Mouse (Mus musculus) forebrain, embryonic 12.5 days (tissue): ENCODE data around the gene Map4k2. TPM values are rescaled to one million over a fixed set of nuclear protein-coding genes. Genes with fewer than 3 reads are reported as not detected.

Source experiments
- ATAC-seq: fragments of 200-750 bp; cut with Nextera tagmentation; 2 replicates; pipeline ENCODE4 v1.8.0; 2017; ENCODE audit warnings: moderate TSS enrichment; ENCODE audit not compliant: low FRiP score
- H3K27ac ChIP-seq: fragments of 300-500 bp; sonication (generic); 2 replicates; pipeline ENCODE4 v1.5.1; 2016; ENCODE audit warnings: mild to moderate bottlenecking
- H3K27me3 ChIP-seq: fragments of 300-500 bp; sonication (generic); 2 replicates; pipeline ENCODE4 v1.6.1; 2016; ENCODE audit warnings: mild to moderate bottlenecking
- H3K36me3 ChIP-seq: fragments of 300-500 bp; sonication (generic); replicated peaks from 2 replicates; pipeline ENCODE4 v1.6.1; 2016; ENCODE audit warnings: mild to moderate bottlenecking
- H3K4me1 ChIP-seq: fragments of 300-500 bp; sonication (generic); 2 replicates; pipeline ENCODE4 v1.6.1; 2016
- H3K4me2 ChIP-seq: fragments of 300-500 bp; sonication (generic); 2 replicates; pipeline ENCODE4 v1.6.1; 2016; ENCODE audit warnings: mild to moderate bottlenecking, moderate library complexity
- H3K4me3 ChIP-seq: fragments of 300-500 bp; sonication (generic); replicated peaks from 2 replicates; pipeline ENCODE4 v1.5.1; 2016; ENCODE audit warnings: mild to moderate bottlenecking
- H3K9ac ChIP-seq: fragments of 300-500 bp; sonication (generic); 2 replicates; pipeline ENCODE4 v1.6.1; 2016; ENCODE audit warnings: mild to moderate bottlenecking
- H3K9me3 ChIP-seq: fragments of 300-500 bp; sonication (generic); 2 replicates; pipeline ENCODE4 v1.6.1; 2016
- WGBS: fragments of 180-500 bp; shearing (Covaris S2); methylation state at CpG from one replicate; pipeline ENCODE4 v1.1.7; 2016; 5-methylcytosine and 5-hydroxymethylcytosine counted together
- polyA plus RNA-seq: library from polyadenylated mRNA; unstranded; fragments of >200 nt; fragmentation: Nextera tagmentation; extraction: Ambion mirVana; gene quantifications from 2 replicates; pipeline ENCODE4 v1.2.1, GENCODE M21; 2016

Gene Map4k2
- polyA plus RNA-seq, 1 experiment from 2014 or later, result 14.4 TPM

- Histone ChIP-seq H3K27me3 (no peaks in the 10 kb centered on the region), H3K36me3 (peaks cover 3% of the 10 kb centered on the region; the same call in 1 of the 2 replicates), H3K4me2 (no peak overlapping the region), H3K27ac (no peak overlapping the region), H3K4me1 (no peaks in the 10 kb centered on the region), H3K9ac (no peak overlapping the region), H3K9me3 (no peaks in the 10 kb centered on the region), H3K4me3 (no peak overlapping the region)
- ATAC-seq, result no peak
- 90% methylated on average over 33 of the region's 33 CpGs for WGBS
These were observed 18.9 kb upstream of the Map4k2 start for GRCm38 (mm10) chr19:6321786-6322621.

- H3K4me3 ChIP-seq, result no peak overlapping the region
- H3K9me3 ChIP-seq, result no peaks in the 10 kb centered on the region
- no peaks in the 10 kb centered on the region; the same call in 1 of the 2 replicates for H3K36me3 ChIP-seq
- no peaks in the 10 kb centered on the region for H3K4me1 ChIP-seq
- no peak for ATAC-seq
- H3K9ac ChIP-seq, result no peak overlapping the region
- no peak overlapping the region for H3K4me2 ChIP-seq
- no peak overlapping the region for H3K27ac ChIP-seq
- H3K27me3 ChIP-seq, result no peaks in the 10 kb centered on the region
- WGBS, result 83% methylated on average over 9 of the region's 9 CpGs
These were observed 16.2 kb upstream of the Map4k2 start for GRCm38 (mm10) chr19:6324751-6325150.

- H3K27ac ChIP-seq, result no peak overlapping the region
These were observed 9.8 kb upstream of the Map4k2 start for GRCm38 (mm10) chr19:6331178-6331577.

GRCm38 (mm10) chr19:6331719-6332516 lies 9.0 kb upstream of the Map4k2 start:
- H3K4me2 ChIP-seq, result peak overlapping the region; percentile 37
- 25% methylated on average over 13 of the region's 13 CpGs for WGBS
- peak overlapping the region; percentile 12; the same call in 1 of the 2 replicates for H3K4me3 ChIP-seq
- no peak overlapping the region for H3K9ac ChIP-seq
- no peak overlapping the region for H3K27ac ChIP-seq
- peaks cover 25% of the 10 kb centered on the region for H3K4me1 ChIP-seq
- no peaks in the 10 kb centered on the region for H3K27me3 ChIP-seq
- no peaks in the 10 kb centered on the region for H3K9me3 ChIP-seq
- H3K36me3 ChIP-seq, result peaks cover 4% of the 10 kb centered on the region; the same call in 1 of the 2 replicates
- ATAC-seq, result no peak

More at GRCm38 (mm10) chr19:6331178-6331577, 9.8 kb upstream of the Map4k2 start:
- H3K4me2 ChIP-seq, result no peak overlapping the region
- 66% methylated on average over 5 of the region's 5 CpGs for WGBS
- H3K27me3 ChIP-seq, result no peaks in the 10 kb centered on the region
- no peaks in the 10 kb centered on the region for H3K9me3 ChIP-seq
- ATAC-seq, result no peak
- no peak overlapping the region for H3K9ac ChIP-seq
- H3K4me3 ChIP-seq, result no peak overlapping the region
- H3K36me3 ChIP-seq, result no peaks in the 10 kb centered on the region
- H3K4me1 ChIP-seq, result peaks cover 18% of the 10 kb centered on the region

- Histone ChIP-seq H3K9ac (no peak overlapping the region; the same call in 1 of the 2 replicates), H3K4me1 (peaks cover 30% of the 10 kb centered on the region), H3K36me3 (peaks cover 25% of the 10 kb centered on the region), H3K27me3 (no peaks in the 10 kb centered on the region), H3K4me3 (peak overlapping the region; percentile 91), H3K27ac (peak overlapping the region; percentile 71), H3K4me2 (peak overlapping the region; percentile 95), H3K9me3 (no peaks in the 10 kb centered on the region)
- 63% methylated on average over 9 of the region's 9 CpGs for WGBS
- ATAC-seq, result peak; percentile 1; the same call in 1 of the 2 replicates
These were observed 7.0 kb upstream of the Map4k2 start for GRCm38 (mm10) chr19:6333761-6334595.

GRCm38 (mm10) chr19:6334673-6335457 lies 6.1 kb upstream of the Map4k2 start, which contains the start of gene Men1:
Gene Men1 (plus strand): TSS chr19:6334979.
- Histone ChIP-seq H3K4me3 (peak within 1 kb of the TSS; percentile 91), H3K27ac (peak within 1 kb of the TSS; percentile 75), H3K27me3 (no peaks in the 10 kb centered on the region), H3K9me3 (no peaks in the 10 kb centered on the region), H3K36me3 (peaks cover 34% of the 10 kb centered on the region), H3K9ac (peak within 1 kb of the TSS; percentile 87), H3K4me2 (peak within 1 kb of the TSS; percentile 95), H3K4me1 (peaks cover 33% of the 10 kb centered on the region)
- peak; percentile 90 for ATAC-seq
- under 1% methylated on average over 41 of the region's 43 CpGs for WGBS

- ATAC-seq, result peak; percentile 48
These were observed 5.5 kb upstream of the Map4k2 start for GRCm38 (mm10) chr19:6335458-6335827.

GRCm38 (mm10) chr19:6336920-6337319 lies 4.0 kb upstream of the Map4k2 start:
- ATAC-seq, result no peak
- 97% methylated on average over 10 of the region's 10 CpGs for WGBS
- Histone ChIP-seq H3K4me1 (peaks cover 48% of the 10 kb centered on the region), H3K36me3 (peaks cover 41% of the 10 kb centered on the region), H3K4me3 (peak overlapping the region; percentile 91; the same call in 1 of the 2 replicates), H3K27ac (no peak overlapping the region), H3K4me2 (peak overlapping the region; percentile 95), H3K27me3 (no peaks in the 10 kb centered on the region), H3K9ac (peak overlapping the region; percentile 87), H3K9me3 (no peaks in the 10 kb centered on the region)

More at GRCm38 (mm10) chr19:6335458-6335827, 5.5 kb upstream of the Map4k2 start:
- Histone ChIP-seq H3K4me1 (peaks cover 38% of the 10 kb centered on the region), H3K9ac (peak overlapping the region; percentile 87), H3K27ac (peak overlapping the region; percentile 75), H3K27me3 (no peaks in the 10 kb centered on the region), H3K4me2 (peak overlapping the region; percentile 95), H3K4me3 (peak overlapping the region; percentile 91), H3K36me3 (peaks cover 40% of the 10 kb centered on the region), H3K9me3 (no peaks in the 10 kb centered on the region)
- WGBS, result 2% methylated on average over 25 of the region's 25 CpGs

- Histone ChIP-seq H3K9ac (no peak overlapping the region), H3K27me3 (no peaks in the 10 kb centered on the region), H3K4me2 (no peak overlapping the region), H3K4me3 (no peak overlapping the region), H3K36me3 (peaks cover 45% of the 10 kb centered on the region), H3K4me1 (peaks cover 46% of the 10 kb centered on the region), H3K27ac (no peak overlapping the region), H3K9me3 (no peaks in the 10 kb centered on the region)
- ATAC-seq, result no peak
- WGBS, result 97% methylated on average over 7 of the region's 7 CpGs
These were observed 2.8 kb upstream of the Map4k2 start for GRCm38 (mm10) chr19:6338171-6338570.

- ATAC-seq, result no peak
- Histone ChIP-seq H3K4me3 (no peak overlapping the region), H3K27me3 (no peaks in the 10 kb centered on the region), H3K36me3 (peaks cover 49% of the 10 kb centered on the region), H3K9ac (no peak overlapping the region), H3K27ac (no peak overlapping the region), H3K4me2 (no peak overlapping the region), H3K4me1 (peaks cover 46% of the 10 kb centered on the region), H3K9me3 (no peaks in the 10 kb centered on the region)
- 92% methylated on average over 11 of the region's 11 CpGs for WGBS
These were observed 2.2 kb upstream of the Map4k2 start for GRCm38 (mm10) chr19:6338716-6339115.

GRCm38 (mm10) chr19:6339191-6339590 lies 1.7 kb upstream of the Map4k2 start:
- Histone ChIP-seq H3K9ac (no peak overlapping the region), H3K27ac (no peak overlapping the region), H3K4me1 (peaks cover 43% of the 10 kb centered on the region), H3K4me2 (no peak overlapping the region), H3K4me3 (no peak overlapping the region), H3K9me3 (no peaks in the 10 kb centered on the region), H3K36me3 (peaks cover 54% of the 10 kb centered on the region), H3K27me3 (no peaks in the 10 kb centered on the region)
- ATAC-seq, result no peak
- WGBS, result 91% methylated on average over 6 of the region's 6 CpGs
